Mouse (Mus musculus): Measurements from ENCODE around the gene Zfyve16. TPM values are rescaled to one million over a fixed set of nuclear protein-coding genes. Genes with fewer than 3 reads are reported as not detected.

Zfyve16 gene
- polyA plus RNA-seq, 1 experiment from 2014 or later, result 11.1 TPM

DNA sequence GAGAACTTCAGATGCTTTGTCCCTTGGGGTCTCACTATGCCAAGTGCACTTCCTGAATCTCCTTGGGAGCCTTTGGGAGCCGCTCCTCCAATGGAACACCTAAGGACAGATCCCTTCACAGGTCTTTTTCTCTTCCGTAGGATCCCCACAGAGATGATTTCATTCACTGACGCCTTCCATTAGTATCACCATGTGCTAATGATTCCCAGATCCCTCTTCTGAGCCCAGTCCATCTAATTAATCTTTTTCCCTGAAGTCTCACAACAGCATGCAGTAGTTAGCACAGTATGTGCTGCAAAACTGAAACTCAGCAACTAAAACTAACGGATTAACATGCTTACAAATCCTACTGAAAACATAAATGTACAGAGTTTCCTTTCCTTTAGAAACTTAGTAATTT is 8.5 kb upstream of the Zfyve16 start:
- H3K27me3 ChIP-seq (ENCODE audit: control insufficient read depth, insufficient read depth, low read depth, low read length), result no peaks in the 10 kb centered on the region
- H3K9ac ChIP-seq (ENCODE audit: low read depth, low read length), result no peak overlapping the region
- WGBS, result 47% methylated on average over 4 of the region's 4 CpGs
- H3K4me3 ChIP-seq (ENCODE audit: low read depth, low read length), result no peak overlapping the region
- no peaks in the 10 kb centered on the region for H3K9me3 ChIP-seq (replicated peaks; ENCODE audit: control insufficient read depth, low read length, poor library complexity, severe bottlenecking)
- no peak overlapping the region for H3K27ac ChIP-seq (ENCODE audit: low read length)
- ATAC-seq, result no peak
- no peaks in the 10 kb centered on the region for H3K4me1 ChIP-seq (ENCODE audit: control insufficient read depth, insufficient read depth, low read length)
- H3K4me2 ChIP-seq (ENCODE audit: low read length), result no peak overlapping the region
- H3K36me3 ChIP-seq (ENCODE audit: control insufficient read depth, insufficient read depth, low read length), result no peaks in the 10 kb centered on the region

DNA sequence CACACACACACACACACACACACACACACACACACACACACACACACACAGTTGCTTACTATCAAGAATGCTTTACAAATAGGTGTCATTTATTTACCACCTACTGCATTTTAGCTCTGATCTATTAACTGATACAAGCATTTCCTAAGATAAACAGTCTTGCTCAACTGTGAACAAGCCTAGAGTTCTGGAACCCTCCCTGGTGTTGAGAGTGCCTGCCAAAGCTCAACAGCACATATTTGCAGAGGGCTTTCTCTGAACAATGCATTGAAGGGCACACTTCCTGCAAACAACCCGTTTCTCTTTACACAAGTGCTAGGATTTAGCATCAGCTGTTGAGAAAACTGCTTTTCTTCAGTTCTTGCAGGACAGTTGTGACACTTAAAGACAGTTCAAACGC is 3.1 kb upstream of the Zfyve16 start:
- Histone ChIP-seq H3K9ac (ENCODE audit: low read depth, low read length) (no peak overlapping the region), H3K27ac (ENCODE audit: low read length) (no peak overlapping the region), H3K9me3 (replicated peaks; ENCODE audit: control insufficient read depth, low read length, poor library complexity, severe bottlenecking) (no peaks in the 10 kb centered on the region), H3K4me3 (ENCODE audit: low read depth, low read length) (no peak overlapping the region), H3K4me1 (ENCODE audit: control insufficient read depth, insufficient read depth, low read length) (peaks cover 7% of the 10 kb centered on the region), H3K36me3 (ENCODE audit: control insufficient read depth, insufficient read depth, low read length) (no peaks in the 10 kb centered on the region), H3K4me2 (ENCODE audit: low read length) (no peak overlapping the region), H3K27me3 (ENCODE audit: control insufficient read depth, insufficient read depth, low read depth, low read length) (no peaks in the 10 kb centered on the region)
- ATAC-seq, result no peak
- 54% methylated on average over 2 of the region's 2 CpGs for WGBS

DNA sequence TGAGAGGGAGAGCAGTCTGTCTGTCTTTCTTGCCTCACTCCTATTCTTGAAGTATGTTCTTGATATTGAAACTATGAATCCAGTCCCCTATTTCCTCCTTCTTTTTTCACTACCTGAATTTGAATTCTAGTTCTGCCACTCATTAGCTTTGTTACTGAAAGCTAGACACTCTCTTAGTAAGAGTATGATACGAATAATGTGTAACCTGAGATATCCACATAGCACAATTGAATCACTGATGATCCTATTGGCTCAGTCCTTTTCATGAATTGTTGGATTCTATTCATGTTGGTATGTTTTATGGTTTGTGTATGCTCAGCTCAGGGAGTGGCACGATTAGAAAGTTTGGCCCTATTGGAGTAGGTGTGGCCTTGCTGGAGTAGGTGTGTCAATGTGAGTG is 1.5 kb upstream of the Zfyve16 start:
- H3K4me2 ChIP-seq (ENCODE audit: low read length), result no peak overlapping the region
- peaks cover 9% of the 10 kb centered on the region for H3K4me1 ChIP-seq (ENCODE audit: control insufficient read depth, insufficient read depth, low read length)
- H3K9ac ChIP-seq (ENCODE audit: low read depth, low read length), result no peak overlapping the region
- H3K36me3 ChIP-seq (ENCODE audit: control insufficient read depth, insufficient read depth, low read length), result no peaks in the 10 kb centered on the region
- H3K9me3 ChIP-seq (replicated peaks; ENCODE audit: control insufficient read depth, low read length, poor library complexity, severe bottlenecking), result no peaks in the 10 kb centered on the region
- no peak for ATAC-seq
- H3K4me3 ChIP-seq (ENCODE audit: low read depth, low read length), result no peak overlapping the region
- H3K27me3 ChIP-seq (ENCODE audit: control insufficient read depth, insufficient read depth, low read depth, low read length), result no peaks in the 10 kb centered on the region
- no peak overlapping the region for H3K27ac ChIP-seq (ENCODE audit: low read length)
- 86% methylated on average over 2 of the region's 2 CpGs for WGBS

- Histone ChIP-seq H3K27ac (ENCODE audit: low read length) (peak overlapping the region; percentile 94), H3K9me3 (replicated peaks; ENCODE audit: control insufficient read depth, low read length, poor library complexity, severe bottlenecking) (no peaks in the 10 kb centered on the region), H3K4me1 (ENCODE audit: control insufficient read depth, insufficient read depth, low read length) (peaks cover 9% of the 10 kb centered on the region), H3K27me3 (ENCODE audit: control insufficient read depth, insufficient read depth, low read depth, low read length) (no peaks in the 10 kb centered on the region), H3K4me3 (ENCODE audit: low read depth, low read length) (peak overlapping the region; percentile 91), H3K36me3 (ENCODE audit: control insufficient read depth, insufficient read depth, low read length) (no peaks in the 10 kb centered on the region), H3K4me2 (ENCODE audit: low read length) (peak overlapping the region; percentile 66), H3K9ac (ENCODE audit: low read depth, low read length) (peak overlapping the region; percentile 96)
- WGBS, result 4% methylated on average over 15 of the region's 15 CpGs
- ATAC-seq, result peak; percentile 11; the same call in 1 of the 2 replicates
These were observed 569 bp upstream of the Zfyve16 start for GRCm38 (mm10) chr13:92531237-92531636.

GRCm38 (mm10) chr13:92529828-92530720 is 594 bp downstream of the Zfyve16 start:
- H3K27ac ChIP-seq (ENCODE audit: low read length), result peak overlapping the region; percentile 94
- no peaks in the 10 kb centered on the region for H3K27me3 ChIP-seq (ENCODE audit: control insufficient read depth, insufficient read depth, low read depth, low read length)
- no peaks in the 10 kb centered on the region for H3K9me3 ChIP-seq (replicated peaks; ENCODE audit: control insufficient read depth, low read length, poor library complexity, severe bottlenecking)
- H3K4me2 ChIP-seq (ENCODE audit: low read length), result peak overlapping the region; percentile 66
- ATAC-seq, result peak; percentile 94
- H3K9ac ChIP-seq (ENCODE audit: low read depth, low read length), result peak overlapping the region; percentile 96
- no peaks in the 10 kb centered on the region for H3K36me3 ChIP-seq (ENCODE audit: control insufficient read depth, insufficient read depth, low read length)
- H3K4me1 ChIP-seq (ENCODE audit: control insufficient read depth, insufficient read depth, low read length), result peaks cover 9% of the 10 kb centered on the region
- peak overlapping the region; percentile 91 for H3K4me3 ChIP-seq (ENCODE audit: low read depth, low read length)
- 1% methylated on average over 45 of the region's 47 CpGs for WGBS

DNA sequence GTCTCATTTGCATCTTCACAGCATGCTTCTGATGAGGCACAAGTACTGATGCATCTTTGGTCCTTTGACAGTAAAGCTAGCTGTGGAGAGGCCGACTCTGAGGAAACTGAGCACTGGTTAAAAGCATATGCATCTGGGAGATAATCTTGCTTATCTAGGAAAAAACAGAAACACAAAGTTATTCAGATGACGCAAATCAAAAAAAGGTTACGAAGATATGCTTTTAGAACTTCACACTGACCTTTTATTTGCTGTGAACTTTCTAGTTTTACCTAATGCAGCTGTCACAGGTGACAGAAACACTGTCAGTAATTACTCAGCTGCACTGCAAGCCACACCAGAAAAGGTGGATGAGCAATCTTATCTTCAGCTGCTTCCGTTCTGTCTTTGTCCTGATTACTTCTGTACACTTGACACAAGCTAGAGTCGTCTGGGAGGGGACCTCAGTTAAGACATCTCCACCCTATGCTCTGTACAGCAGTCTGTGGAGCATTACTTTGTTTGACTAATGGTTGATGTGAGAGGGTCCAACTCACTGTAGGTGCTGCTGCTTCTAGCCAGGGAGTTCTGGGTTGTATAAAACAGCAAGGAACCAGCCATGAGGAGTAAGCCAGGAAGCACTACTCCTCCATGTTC is 7.4 kb downstream of the Zfyve16 start:
- Histone ChIP-seq H3K27ac (ENCODE audit: low read length) (no peak overlapping the region), H3K27me3 (ENCODE audit: control insufficient read depth, insufficient read depth, low read depth, low read length) (no peaks in the 10 kb centered on the region), H3K9me3 (replicated peaks; ENCODE audit: control insufficient read depth, low read length, poor library complexity, severe bottlenecking) (no peaks in the 10 kb centered on the region), H3K9ac (ENCODE audit: low read depth, low read length) (no peak overlapping the region), H3K4me3 (ENCODE audit: low read depth, low read length) (no peak overlapping the region), H3K4me2 (ENCODE audit: low read length) (no peak overlapping the region), H3K4me1 (ENCODE audit: control insufficient read depth, insufficient read depth, low read length) (no peaks in the 10 kb centered on the region), H3K36me3 (ENCODE audit: control insufficient read depth, insufficient read depth, low read length) (peaks cover 16% of the 10 kb centered on the region)
- WGBS, result 87% methylated on average over 5 of the region's 5 CpGs
- ATAC-seq, result no peak

- Histone ChIP-seq H3K9ac (ENCODE audit: low read depth, low read length) (no peak overlapping the region), H3K4me3 (ENCODE audit: low read depth, low read length) (no peak overlapping the region), H3K27me3 (ENCODE audit: control insufficient read depth, insufficient read depth, low read depth, low read length) (no peaks in the 10 kb centered on the region), H3K9me3 (replicated peaks; ENCODE audit: control insufficient read depth, low read length, poor library complexity, severe bottlenecking) (no peaks in the 10 kb centered on the region), H3K36me3 (ENCODE audit: control insufficient read depth, insufficient read depth, low read length) (peaks cover 2% of the 10 kb centered on the region; the same call in 1 of the 2 replicates), H3K4me2 (ENCODE audit: low read length) (no peak overlapping the region), H3K4me1 (ENCODE audit: control insufficient read depth, insufficient read depth, low read length) (no peaks in the 10 kb centered on the region), H3K27ac (ENCODE audit: low read length) (no peak overlapping the region)
- 90% methylated on average over 12 of the region's 12 CpGs for WGBS
- ATAC-seq, result no peak
These were observed 25.8 kb downstream of the Zfyve16 start for GRCm38 (mm10) chr13:92504871-92505270.

- no peak overlapping the region for H3K9ac ChIP-seq (ENCODE audit: low read depth, low read length)
- no peak overlapping the region for H3K4me3 ChIP-seq (ENCODE audit: low read depth, low read length)
- 90% methylated on average over 1 of the region's 1 CpGs for WGBS
- H3K27me3 ChIP-seq (ENCODE audit: control insufficient read depth, insufficient read depth, low read depth, low read length), result no peaks in the 10 kb centered on the region
- H3K4me1 ChIP-seq (ENCODE audit: control insufficient read depth, insufficient read depth, low read length), result no peaks in the 10 kb centered on the region
- ATAC-seq, result no peak
- no peak overlapping the region for H3K4me2 ChIP-seq (ENCODE audit: low read length)
- no peak overlapping the region for H3K27ac ChIP-seq (ENCODE audit: low read length)
- H3K36me3 ChIP-seq (ENCODE audit: control insufficient read depth, insufficient read depth, low read length), result peaks cover 10% of the 10 kb centered on the region
- no peaks in the 10 kb centered on the region for H3K9me3 ChIP-seq (replicated peaks; ENCODE audit: control insufficient read depth, low read length, poor library complexity, severe bottlenecking)
These were observed 38.7 kb downstream of the Zfyve16 start for GRCm38 (mm10) chr13:92491923-92492322.

- no peak overlapping the region for H3K9ac ChIP-seq (ENCODE audit: low read depth, low read length)
- H3K27me3 ChIP-seq (ENCODE audit: control insufficient read depth, insufficient read depth, low read depth, low read length), result no peaks in the 10 kb centered on the region
These were observed 39.9 kb downstream of the Zfyve16 start for GRCm38 (mm10) chr13:92490817-92491216.

More at GRCm38 (mm10) chr13:92490817-92491216, 39.9 kb downstream of the Zfyve16 start:
- no peak overlapping the region for H3K27ac ChIP-seq (ENCODE audit: low read length)
- ATAC-seq, result peak; percentile 68; the same call in 1 of the 2 replicates
- no peaks in the 10 kb centered on the region for H3K4me1 ChIP-seq (ENCODE audit: control insufficient read depth, insufficient read depth, low read length)
- no peak overlapping the region for H3K4me3 ChIP-seq (ENCODE audit: low read depth, low read length)
- peaks cover 10% of the 10 kb centered on the region for H3K36me3 ChIP-seq (ENCODE audit: control insufficient read depth, insufficient read depth, low read length)
- H3K4me2 ChIP-seq (ENCODE audit: low read length), result no peak overlapping the region
- WGBS, result 57% methylated on average over 4 of the region's 4 CpGs
- H3K9me3 ChIP-seq (replicated peaks; ENCODE audit: control insufficient read depth, low read length, poor library complexity, severe bottlenecking), result no peaks in the 10 kb centered on the region

All from midbrain, embryonic 16.5 days (tissue).